Mouse (Mus musculus) kidney, postnatal 4 days (tissue): Measurements from ENCODE around the gene Frg2f1.
A peak's percentile ranks its signal among the peaks of the same experiment; 100 is the strongest.

Experiments
- DNase-seq, 2 experiments: peaks; one replicate each; pipeline ENCODE4 v3.0.0; 2021; ENCODE audit warnings: mixed read lengths in 2 of 2

The Frg2f1 gene

GRCm38 (mm10) chr4:119492291-119492932 is 46.9 kb downstream of the Frg2f1 start, which contains the start of gene Rimkla:
Gene Rimkla, minus strand, starts transcription at chr4:119492628.
- peak; percentile 73 to 82 for DNase-seq

- peak; percentile 68 to 70 for DNase-seq
These were observed 48.5 kb downstream of the Frg2f1 start for GRCm38 (mm10) chr4:119490806-119491205.

- DNase-seq: no peak
These were observed 49.7 kb downstream of the Frg2f1 start for GRCm38 (mm10) chr4:119489666-119490065.

GRCm38 (mm10) chr4:119484882-119485281 is 54.4 kb downstream of the Frg2f1 start:
- DNase-seq: peak in 1 of 2 experiments; percentile 32

- DNase-seq: peak; percentile 31 to 47
These were observed 56.3 kb downstream of the Frg2f1 start for GRCm38 (mm10) chr4:119483051-119483450.
